Comparison of ENCODE assay signal across 21 mouse cellular contexts in the genomic region with DNA sequence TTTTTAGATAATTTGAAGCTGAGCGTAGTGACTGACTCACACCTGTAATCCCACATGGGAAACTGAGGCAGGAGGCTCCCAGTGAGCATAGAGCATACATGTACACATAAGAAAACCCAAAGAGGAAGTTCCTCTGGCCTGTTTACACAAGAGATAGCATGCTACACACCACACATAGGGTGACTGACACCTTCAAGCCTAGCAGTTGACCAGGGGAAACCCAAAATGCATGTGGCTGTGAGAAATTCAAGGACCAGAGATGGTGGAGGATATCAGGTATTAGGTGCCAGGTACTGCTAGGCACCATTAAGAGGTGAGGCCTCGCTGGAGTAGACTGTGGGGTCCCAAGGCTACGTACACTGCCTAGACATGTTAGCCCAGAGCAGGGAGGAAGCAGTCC. TPM values are rescaled to one million over a fixed set of nuclear protein-coding genes. Genes with fewer than 3 reads are reported as not detected.
DNase-seq lines count a peak whose midpoint lies in the region; ATAC-seq lines count a peak whose summit lies in the region.
"Had no signal": no experiment of that assay in that cellular context is flagged by ENCODE, and none has a peak within 500 bp of the region (broad histone marks: within the 10 kb centered on the region; RNA-seq: fewer than 3 reads in every experiment).

No protein-coding gene starts in this region.

- no peaks in the 10 kb centered on the region for H3K9me3 ChIP-seq in intestine, embryonic 16.5 days (ENCODE audit: control insufficient read depth, low read length)
- no peaks in the 10 kb centered on the region for H3K9me3 ChIP-seq in midbrain, embryonic 15.5 days
- H3K9me3 ChIP-seq: embryonic facial prominence, embryonic 12.5 days; heart, embryonic 10.5 days; heart, embryonic 15.5 days; hindbrain, embryonic 13.5 days had no signal

- no peak overlapping the region for H3K9ac ChIP-seq in intestine, embryonic 16.5 days (ENCODE audit: low read depth, low read length)
- no peak overlapping the region for H3K9ac ChIP-seq in midbrain, embryonic 15.5 days
- H3K9ac ChIP-seq: embryonic facial prominence, embryonic 12.5 days; heart, embryonic 15.5 days; hindbrain, embryonic 13.5 days had no signal

- no peaks in the 10 kb centered on the region for H3K27me3 ChIP-seq in intestine, embryonic 16.5 days (replicated peaks; ENCODE audit: control insufficient read depth, insufficient read depth, low read length)
- no peaks in the 10 kb centered on the region for H3K27me3 ChIP-seq in midbrain, embryonic 15.5 days (replicated peaks)
- H3K27me3 ChIP-seq: embryonic facial prominence, embryonic 12.5 days; heart, embryonic 15.5 days; hindbrain, embryonic 13.5 days; Patski had no signal

- no peak overlapping the region for H3K27ac ChIP-seq in intestine, embryonic 16.5 days (ENCODE audit: low read length)
- H3K27ac ChIP-seq in midbrain, embryonic 15.5 days, result no peak overlapping the region
- H3K27ac ChIP-seq: embryonic facial prominence, embryonic 12.5 days; heart, embryonic 10.5 days; heart, embryonic 15.5 days; hindbrain, embryonic 13.5 days had no signal

- no peaks in the 10 kb centered on the region for H3K36me3 ChIP-seq in intestine, embryonic 16.5 days (ENCODE audit: control insufficient read depth, insufficient read depth, low read length)
- no peaks in the 10 kb centered on the region for H3K36me3 ChIP-seq in midbrain, embryonic 15.5 days (replicated peaks)
- H3K36me3 ChIP-seq: embryonic facial prominence, embryonic 12.5 days; heart, embryonic 15.5 days; hindbrain, embryonic 13.5 days had no signal

- no peak overlapping the region for H3K4me3 ChIP-seq in intestine, embryonic 16.5 days (ENCODE audit: low read length)
- no peak overlapping the region for H3K4me3 ChIP-seq in midbrain, embryonic 15.5 days
- H3K4me3 ChIP-seq: embryonic facial prominence, embryonic 12.5 days; heart, embryonic 10.5 days; heart, embryonic 15.5 days; hindbrain, embryonic 13.5 days had no signal

- H3K4me1 ChIP-seq in intestine, embryonic 16.5 days (ENCODE audit: control insufficient read depth, insufficient read depth, low read length), result no peaks in the 10 kb centered on the region
- H3K4me1 ChIP-seq in midbrain, embryonic 15.5 days, result no peaks in the 10 kb centered on the region
- H3K4me1 ChIP-seq: hindbrain, embryonic 13.5 days had no signal

- 84% methylated on average over 3 of the region's 3 CpGs for WGBS in intestine, embryonic 16.5 days
- WGBS in midbrain, embryonic 15.5 days, result 79% methylated on average over 3 of the region's 3 CpGs

- peak; percentile 49 for DNase-seq in A20 (ENCODE audit: low read depth, low spot score)
- no peak for DNase-seq in layer of hippocampus, postnatal 25 days (ENCODE audit: extremely low spot score in 1 of 2, low spot score in 1 of 2)
- DNase-seq: adrenal gland, postnatal 14 days; cerebellum, adult 11-12 months; cerebellum, adult 9-10 months; cerebellum, postnatal 25 days; gastrocnemius, postnatal 14 days; heart, adult 11 months; heart, postnatal 14 days had no signal

- no peak overlapping the region for H3K4me2 ChIP-seq in intestine, embryonic 16.5 days (ENCODE audit: low read depth, low read length)
- no peak overlapping the region for H3K4me2 ChIP-seq in midbrain, embryonic 15.5 days
- H3K4me2 ChIP-seq: embryonic facial prominence, embryonic 12.5 days; heart, embryonic 15.5 days; hindbrain, embryonic 13.5 days had no signal

- peak; percentile 36 for ATAC-seq in granulocyte monocyte progenitor cell, adult 5-6 weeks (replicated peaks; ENCODE audit: poor library complexity, severe bottlenecking)
- ATAC-seq in megakaryocyte progenitor cell, adult 5-6 weeks (replicated peaks; ENCODE audit: poor library complexity), result peak; percentile 38
- no peak for ATAC-seq in intestine, embryonic 16.5 days
- no peak for ATAC-seq in midbrain, embryonic 15.5 days (replicated peaks)
- ATAC-seq: activated CD4-positive, CD25-positive, alpha-beta regulatory T cell, adult 4 months; CD4-positive, CD25-positive, alpha-beta regulatory T cell, adult 4 months; forebrain, embryonic 16.5 days; Patski had no signal

RNA-seq across cellular contexts. Expression of a gene that starts 47.8 kb away (rescaled TPM):
- total RNA-seq in granulocyte monocyte progenitor cell, adult 5-6 weeks (2014; fragmentation: Nextera tagmentation), result 69.6 and 75.1 TPM in 2 replicates
- total RNA-seq in granulocyte monocyte progenitor cell, adult 5-6 weeks (2017), result 46.1 and 46.6 TPM in 2 replicates
- total RNA-seq in megakaryocyte progenitor cell, adult 5-6 weeks (2015), result 55.0 and 57.0 TPM in 2 replicates
- 38.6 and 43.8 TPM in 2 replicates for total RNA-seq in megakaryocyte progenitor cell, adult 5-6 weeks (2017)
- total RNA-seq in layer of hippocampus, postnatal 25 days (2021), result 10 to 100 TPM; 13.6 to 16.6 TPM
- polyA plus RNA-seq in intestine, embryonic 16.5 days (2015; fragmentation: Nextera tagmentation; extraction: Ambion mirVana), result 48.2 and 48.6 TPM in 2 replicates
- 15.1 and 17.5 TPM in 2 replicates for polyA plus RNA-seq in midbrain, embryonic 15.5 days (2015; fragmentation: Nextera tagmentation; extraction: Ambion mirVana)

RNA-seq across cellular contexts. Expression of a gene that starts 48.4 kb away (rescaled TPM):
- 50.5 and 64.3 TPM in 2 replicates for total RNA-seq in granulocyte monocyte progenitor cell, adult 5-6 weeks (2014; fragmentation: Nextera tagmentation)
- 72.3 and 85.6 TPM in 2 replicates for total RNA-seq in granulocyte monocyte progenitor cell, adult 5-6 weeks (2017)
- total RNA-seq in megakaryocyte progenitor cell, adult 5-6 weeks (2015), result 63.1 and 96.7 TPM in 2 replicates
- 82.0 and 96.2 TPM in 2 replicates for total RNA-seq in megakaryocyte progenitor cell, adult 5-6 weeks (2017)
- not detected for total RNA-seq in layer of hippocampus, postnatal 25 days (2021)
- polyA plus RNA-seq in intestine, embryonic 16.5 days (2015; fragmentation: Nextera tagmentation; extraction: Ambion mirVana), result 1.6 and 1.7 TPM in 2 replicates
- polyA plus RNA-seq in midbrain, embryonic 15.5 days (2015; fragmentation: Nextera tagmentation; extraction: Ambion mirVana), result 0.79 and 0.88 TPM in 2 replicates

Comparison
In these comparisons a context has a peak if more than half of its experiments do, and no peak if none do; other contexts are left out.
1. ATAC-seq: peak in granulocyte monocyte progenitor cell, adult 5-6 weeks (single experiment) and megakaryocyte progenitor cell, adult 5-6 weeks (single experiment); none in intestine, embryonic 16.5 days (single experiment) and midbrain, embryonic 15.5 days (single experiment).
2. RNA of a gene that starts 48.4 kb away (total RNA-seq): 63.1 to 96.7 TPM in megakaryocyte progenitor cell, adult 5-6 weeks and 50.5 to 85.6 TPM in granulocyte monocyte progenitor cell, adult 5-6 weeks; not detected in layer of hippocampus, postnatal 25 days; every median in the first group is over 10 times any median in the second.